Mouse (Mus musculus) midbrain, embryonic 12.5 days (tissue): ENCODE measurements around the gene Rpl3l. TPM values are rescaled to one million over a fixed set of nuclear protein-coding genes. Genes with fewer than 3 reads are reported as not detected.

Experiments
- polyA plus RNA-seq: library from polyadenylated mRNA; unstranded; fragments of >200 nt; fragmentation: Nextera tagmentation; extraction: Ambion mirVana; gene quantifications from 2 replicates; pipeline ENCODE4 v1.2.1, GENCODE M21; 2016

Rpl3l gene
- polyA plus RNA-seq, 1 experiment from 2014 or later = not detected

Other genes with a start within 250 kb of the Rpl3l start
- 37.0 TPM in 2 replicates for gene Mlst8, start 248.7 kb upstream of the Rpl3l start, polyA plus RNA-seq
- gene Caskin1, start 239.2 kb upstream of the Rpl3l start, polyA plus RNA-seq = 20.2 and 23.0 TPM in 2 replicates
- 92.4 and 94.9 TPM in 2 replicates for gene Traf7, start 199.9 kb upstream of the Rpl3l start, polyA plus RNA-seq
- gene Rab26, start 193.6 kb upstream of the Rpl3l start, polyA plus RNA-seq = 1.9 and 2.2 TPM in 2 replicates
- 25.1 and 27.1 TPM in 2 replicates for gene Pkd1, start 178.0 kb upstream of the Rpl3l start, polyA plus RNA-seq
- gene Tsc2, start 95.2 kb upstream of the Rpl3l start, polyA plus RNA-seq = 82.2 and 89.6 TPM in 2 replicates
- gene Nthl1, start 95.1 kb upstream of the Rpl3l start, polyA plus RNA-seq = 14.3 and 14.9 TPM in 2 replicates
- 26.4 and 33.8 TPM in 2 replicates for gene Slc9a3r2, start 77.5 kb upstream of the Rpl3l start, polyA plus RNA-seq
- gene Npw, start 69.4 kb upstream of the Rpl3l start, polyA plus RNA-seq = not detected in 2 replicates
- 23.5 and 25.0 TPM in 2 replicates for gene Zfp598, start 58.1 kb upstream of the Rpl3l start, polyA plus RNA-seq
- gene Syngr3, start 37.9 kb upstream of the Rpl3l start, polyA plus RNA-seq = 27.6 and 31.7 TPM in 2 replicates
- gene Gfer, start 31.7 kb upstream of the Rpl3l start, polyA plus RNA-seq = 43.9 and 48.4 TPM in 2 replicates
- 1.7 and 2.2 TPM in 2 replicates for gene Noxo1, start 31.6 kb upstream of the Rpl3l start, polyA plus RNA-seq
- 86.8 and 97.6 TPM in 2 replicates for gene Tbl3, start 20.2 kb upstream of the Rpl3l start, polyA plus RNA-seq
- gene Rnf151, start 9.8 kb upstream of the Rpl3l start, polyA plus RNA-seq = 0.24 TPM in 1 of 2 replicates, not detected in the other
- gene Rps2, start 9.7 kb upstream of the Rpl3l start, polyA plus RNA-seq = 892 and 929 TPM in 2 replicates
- gene Ndufb10, start 3.3 kb upstream of the Rpl3l start, polyA plus RNA-seq = 201 and 205 TPM in 2 replicates
- 18.4 and 20.8 TPM in 2 replicates for gene Msrb1, start 8.8 kb downstream of the Rpl3l start, polyA plus RNA-seq
- 0.41 and 0.63 TPM in 2 replicates for gene Hs3st6, start 25.2 kb downstream of the Rpl3l start, polyA plus RNA-seq
- not detected in 2 replicates for gene Meiob, start 76.5 kb downstream of the Rpl3l start, polyA plus RNA-seq
- gene Hagh, start 112.3 kb downstream of the Rpl3l start, polyA plus RNA-seq = 29.4 and 31.2 TPM in 2 replicates
- gene Fahd1, start 122.5 kb downstream of the Rpl3l start, polyA plus RNA-seq = 18.1 and 20.5 TPM in 2 replicates
- gene Igfals, start 138.2 kb downstream of the Rpl3l start, polyA plus RNA-seq = 0.17 and 0.27 TPM in 2 replicates
- gene Nubp2, start 158.5 kb downstream of the Rpl3l start, polyA plus RNA-seq = 64.0 and 70.3 TPM in 2 replicates
- 52.8 and 52.9 TPM in 2 replicates for gene Spsb3, start 158.8 kb downstream of the Rpl3l start, polyA plus RNA-seq
- gene Eme2, start 167.3 kb downstream of the Rpl3l start, polyA plus RNA-seq = 42.6 and 43.6 TPM in 2 replicates
- 88.0 and 89.8 TPM in 2 replicates for gene Mrps34, start 167.3 kb downstream of the Rpl3l start, polyA plus RNA-seq
- gene Nme3, start 168.7 kb downstream of the Rpl3l start, polyA plus RNA-seq = 43.2 and 54.2 TPM in 2 replicates
- gene Mapk8ip3, start 209.2 kb downstream of the Rpl3l start, polyA plus RNA-seq = 78.7 and 80.0 TPM in 2 replicates
- gene Jpt2, start 232.9 kb downstream of the Rpl3l start, polyA plus RNA-seq = 279 and 292 TPM in 2 replicates